Mouse (Mus musculus): ENCODE results near the gene Lrfn2. TPM values are rescaled to one million over a fixed set of nuclear protein-coding genes. Genes with fewer than 3 reads are reported as not detected.

Lrfn2 gene
- polyA plus RNA-seq, 1 experiment from 2014 or later: 0.40 TPM

DNA sequence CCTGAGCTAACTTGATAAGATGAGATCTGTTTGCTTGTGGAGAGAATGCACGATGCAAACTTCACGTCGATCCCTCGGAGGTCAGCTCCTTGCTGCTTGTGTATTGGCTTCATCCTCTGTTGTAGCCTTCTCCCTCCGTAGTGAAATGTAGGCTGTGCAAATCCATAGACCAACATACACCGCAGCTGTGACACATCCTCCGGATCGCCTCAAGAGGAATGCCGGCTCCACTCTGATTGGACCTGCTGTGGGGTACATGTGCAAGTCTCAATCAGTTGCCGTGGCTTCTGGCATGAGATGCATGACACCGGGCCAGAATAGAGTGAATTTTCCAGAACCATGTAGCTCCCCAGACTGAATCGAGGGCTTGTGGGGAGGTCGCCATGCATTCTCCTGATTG, 36.1 kb downstream of the Lrfn2 start:
- Histone ChIP-seq H3K4me3 (no peak overlapping the region), H3K4me2 (no peak overlapping the region), H3K9ac (no peak overlapping the region), H3K27ac (replicated peaks) (no peak overlapping the region), H3K9me3 (no peaks in the 10 kb centered on the region), H3K27me3 (replicated peaks) (0 out of 2 replicates have a peak, but pooled peaks cover 10% of the 10 kb centered on the region), H3K4me1 (no peaks in the 10 kb centered on the region), H3K36me3 (no peaks in the 10 kb centered on the region)
- WGBS: 82% methylated on average over 13 of the region's 13 CpGs
- ATAC-seq (ENCODE audit: extremely low read depth, insufficient number of reproducible peaks, low FRiP score, low TSS enrichment): no peak

DNA sequence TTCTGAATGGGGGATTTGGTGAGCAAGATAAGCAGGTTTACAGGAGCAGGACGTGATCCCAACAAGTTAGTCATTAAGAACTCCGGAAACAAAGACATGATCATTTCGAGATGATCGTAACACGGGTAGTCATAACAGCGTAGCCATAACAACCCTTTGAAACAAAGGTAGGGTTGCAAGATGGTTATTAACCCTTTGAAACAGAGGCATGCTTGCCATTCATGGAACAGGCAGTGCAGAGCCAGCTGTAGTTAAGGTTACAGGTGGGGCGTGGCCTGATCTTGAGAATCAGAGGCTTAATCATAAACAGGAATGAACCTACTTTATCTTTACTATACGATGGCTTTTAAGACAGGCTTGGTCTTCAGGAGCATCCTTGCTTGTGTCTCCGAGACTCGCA, 39.1 kb downstream of the Lrfn2 start:
- 75% methylated on average over 10 of the region's 10 CpGs for WGBS
- Histone ChIP-seq H3K4me2 (no peak overlapping the region), H3K9me3 (no peaks in the 10 kb centered on the region), H3K27me3 (replicated peaks) (0 out of 2 replicates have a peak, but pooled peaks cover 10% of the 10 kb centered on the region), H3K4me3 (no peak overlapping the region), H3K36me3 (no peaks in the 10 kb centered on the region), H3K27ac (replicated peaks) (no peak overlapping the region), H3K4me1 (no peaks in the 10 kb centered on the region), H3K9ac (no peak overlapping the region)
- ATAC-seq (ENCODE audit: extremely low read depth, insufficient number of reproducible peaks, low FRiP score, low TSS enrichment): no peak

GRCm38 (mm10) chr17:48972866-48973265, 40.7 kb downstream of the Lrfn2 start:
- no peaks in the 10 kb centered on the region for H3K4me1 ChIP-seq
- H3K27me3 ChIP-seq (replicated peaks): peaks cover 14% of the 10 kb centered on the region
- ATAC-seq (ENCODE audit: extremely low read depth, insufficient number of reproducible peaks, low FRiP score, low TSS enrichment): no peak
- H3K9me3 ChIP-seq: no peaks in the 10 kb centered on the region
- no peak overlapping the region for H3K4me3 ChIP-seq
- no peak overlapping the region for H3K9ac ChIP-seq
- no peaks in the 10 kb centered on the region for H3K36me3 ChIP-seq
- H3K4me2 ChIP-seq: no peak overlapping the region
- H3K27ac ChIP-seq (replicated peaks): no peak overlapping the region
- 41% methylated on average over 6 of the region's 6 CpGs for WGBS

- no peaks in the 10 kb centered on the region for H3K36me3 ChIP-seq
- no peaks in the 10 kb centered on the region for H3K9me3 ChIP-seq
- no peak overlapping the region for H3K4me3 ChIP-seq
- no peak overlapping the region for H3K27ac ChIP-seq (replicated peaks)
- H3K9ac ChIP-seq: no peak overlapping the region
- ATAC-seq (ENCODE audit: extremely low read depth, insufficient number of reproducible peaks, low FRiP score, low TSS enrichment): no peak
- H3K4me2 ChIP-seq: no peak overlapping the region
- peaks cover 17% of the 10 kb centered on the region for H3K27me3 ChIP-seq (replicated peaks)
- WGBS: 25% methylated on average over 3 of the region's 3 CpGs
- no peaks in the 10 kb centered on the region for H3K4me1 ChIP-seq
These were observed 41.2 kb downstream of the Lrfn2 start for GRCm38 (mm10) chr17:48973394-48973793.

DNA sequence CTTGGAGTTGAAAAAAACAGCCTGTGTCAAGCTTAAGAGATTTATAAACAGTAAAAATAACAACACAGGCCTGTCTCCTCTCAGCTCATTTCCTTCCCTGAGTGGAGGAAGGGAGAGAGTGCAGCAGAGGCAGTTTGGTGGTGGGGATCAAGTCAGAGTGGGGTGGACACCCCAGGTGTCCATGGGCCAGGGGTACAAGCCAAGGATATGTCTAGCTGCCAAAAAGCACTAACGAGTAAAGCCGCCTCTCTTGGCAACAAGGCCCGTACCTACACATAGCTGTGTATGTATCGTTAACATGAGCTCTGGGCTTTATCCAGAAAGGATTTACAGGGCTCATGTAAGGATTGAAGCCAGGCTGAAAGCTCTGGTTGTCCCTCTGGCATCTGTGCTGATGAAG, 42.9 kb downstream of the Lrfn2 start:
- peaks cover 22% of the 10 kb centered on the region for H3K27me3 ChIP-seq (replicated peaks)

GRCm38 (mm10) chr17:48976611-48977022, 44.4 kb downstream of the Lrfn2 start:
- WGBS: 53% methylated on average over 5 of the region's 5 CpGs

More for the DNA sequence above, 42.9 kb downstream of the Lrfn2 start:
- no peak overlapping the region for H3K9ac ChIP-seq
- H3K27ac ChIP-seq (replicated peaks): no peak overlapping the region
- no peak overlapping the region for H3K4me2 ChIP-seq
- WGBS: 75% methylated on average over 4 of the region's 4 CpGs
- no peak for ATAC-seq (ENCODE audit: extremely low read depth, insufficient number of reproducible peaks, low FRiP score, low TSS enrichment)
- no peaks in the 10 kb centered on the region for H3K4me1 ChIP-seq
- H3K9me3 ChIP-seq: no peaks in the 10 kb centered on the region
- H3K4me3 ChIP-seq: no peak overlapping the region
- H3K36me3 ChIP-seq: no peaks in the 10 kb centered on the region

GRCm38 (mm10) chr17:48995256-48995993, 63.2 kb downstream of the Lrfn2 start:
- WGBS: 57% methylated on average over 1 of the region's 1 CpGs
- Histone ChIP-seq H3K4me1 (0 out of 2 replicates have a peak, but pooled peaks cover 6% of the 10 kb centered on the region), H3K36me3 (no peaks in the 10 kb centered on the region), H3K9ac (no peak overlapping the region), H3K4me3 (no peak overlapping the region), H3K4me2 (no peak overlapping the region), H3K9me3 (no peaks in the 10 kb centered on the region), H3K27me3 (replicated peaks) (peaks cover 30% of the 10 kb centered on the region), H3K27ac (replicated peaks) (no peak overlapping the region)
- ATAC-seq (ENCODE audit: extremely low read depth, insufficient number of reproducible peaks, low FRiP score, low TSS enrichment): no peak

More at GRCm38 (mm10) chr17:48976611-48977022, 44.4 kb downstream of the Lrfn2 start:
- no peak overlapping the region for H3K4me2 ChIP-seq
- H3K9ac ChIP-seq: no peak overlapping the region
- H3K9me3 ChIP-seq: no peaks in the 10 kb centered on the region
- no peak for ATAC-seq (ENCODE audit: extremely low read depth, insufficient number of reproducible peaks, low FRiP score, low TSS enrichment)
- no peak overlapping the region for H3K4me3 ChIP-seq
- no peaks in the 10 kb centered on the region for H3K36me3 ChIP-seq
- H3K27ac ChIP-seq (replicated peaks): no peak overlapping the region
- H3K27me3 ChIP-seq (replicated peaks): peaks cover 17% of the 10 kb centered on the region
- no peaks in the 10 kb centered on the region for H3K4me1 ChIP-seq

DNA sequence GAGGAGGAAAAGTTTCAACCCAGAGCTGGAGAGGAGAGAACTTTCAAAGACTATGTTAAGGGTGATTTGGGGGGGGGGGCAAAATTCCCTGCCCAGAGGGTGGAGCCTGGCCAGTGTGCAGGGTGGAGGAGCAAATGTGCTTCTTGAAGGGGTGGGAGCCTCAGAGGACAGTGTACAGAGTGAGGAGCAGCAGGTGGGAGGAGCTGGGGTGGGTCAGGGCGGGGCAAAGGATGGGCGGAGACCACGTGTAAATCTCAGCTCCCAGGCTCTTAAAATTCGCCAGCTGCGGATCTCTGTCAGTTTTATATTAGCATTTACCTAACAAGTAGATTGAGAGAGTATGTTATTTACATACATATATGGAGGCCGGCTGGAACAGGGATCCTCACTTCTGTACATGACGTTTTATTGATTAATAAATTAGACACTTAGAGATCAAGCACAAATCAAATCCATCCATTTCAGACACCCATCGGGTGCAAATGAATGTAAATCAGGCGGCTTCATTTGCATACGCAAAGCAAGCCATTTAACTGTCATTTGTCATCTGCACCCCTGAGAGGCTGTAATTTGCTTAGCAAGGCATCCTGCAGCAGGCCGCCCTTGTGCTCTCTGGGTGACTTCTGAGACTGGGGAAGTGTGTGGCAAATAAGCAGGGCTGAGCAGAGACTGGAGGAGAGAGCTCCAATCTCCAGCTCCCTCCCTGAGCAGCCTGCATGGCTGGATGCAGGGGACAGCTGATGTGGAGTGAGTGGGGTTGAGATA, 67.5 kb downstream of the Lrfn2 start:
- Histone ChIP-seq H3K4me2 (no peak overlapping the region), H3K4me1 (0 out of 2 replicates have a peak, but pooled peaks cover 6% of the 10 kb centered on the region), H3K27ac (replicated peaks) (no peak overlapping the region), H3K27me3 (replicated peaks) (peaks cover 33% of the 10 kb centered on the region), H3K36me3 (no peaks in the 10 kb centered on the region), H3K9ac (no peak overlapping the region), H3K9me3 (no peaks in the 10 kb centered on the region), H3K4me3 (no peak overlapping the region)
- 5% methylated on average over 11 of the region's 11 CpGs for WGBS
- no peak for ATAC-seq (ENCODE audit: extremely low read depth, insufficient number of reproducible peaks, low FRiP score, low TSS enrichment)

GRCm38 (mm10) chr17:49009384-49010073, 77.3 kb downstream of the Lrfn2 start:
- H3K4me2 ChIP-seq: no peak overlapping the region
- no peak overlapping the region for H3K27ac ChIP-seq (replicated peaks)
- H3K36me3 ChIP-seq: no peaks in the 10 kb centered on the region
- no peaks in the 10 kb centered on the region for H3K4me1 ChIP-seq
- H3K9ac ChIP-seq: no peak overlapping the region
- no peaks in the 10 kb centered on the region for H3K9me3 ChIP-seq
- WGBS: 35% methylated on average over 7 of the region's 7 CpGs
- H3K27me3 ChIP-seq (replicated peaks): peaks cover 14% of the 10 kb centered on the region
- no peak overlapping the region for H3K4me3 ChIP-seq
- ATAC-seq (ENCODE audit: extremely low read depth, insufficient number of reproducible peaks, low FRiP score, low TSS enrichment): no peak

- H3K4me1 ChIP-seq: no peaks in the 10 kb centered on the region
- no peak overlapping the region for H3K9ac ChIP-seq
- H3K9me3 ChIP-seq: no peaks in the 10 kb centered on the region
- H3K27ac ChIP-seq (replicated peaks): no peak overlapping the region
- no peak for ATAC-seq (ENCODE audit: extremely low read depth, insufficient number of reproducible peaks, low FRiP score, low TSS enrichment)
- H3K36me3 ChIP-seq: no peaks in the 10 kb centered on the region
- H3K27me3 ChIP-seq (replicated peaks): 0 out of 2 replicates have a peak, but pooled peaks cover 3% of the 10 kb centered on the region
- H3K4me2 ChIP-seq: no peak overlapping the region
- no peak overlapping the region for H3K4me3 ChIP-seq
- 59% methylated on average over 7 of the region's 7 CpGs for WGBS
These were observed 81.9 kb downstream of the Lrfn2 start for GRCm38 (mm10) chr17:49013876-49014600.

DNA sequence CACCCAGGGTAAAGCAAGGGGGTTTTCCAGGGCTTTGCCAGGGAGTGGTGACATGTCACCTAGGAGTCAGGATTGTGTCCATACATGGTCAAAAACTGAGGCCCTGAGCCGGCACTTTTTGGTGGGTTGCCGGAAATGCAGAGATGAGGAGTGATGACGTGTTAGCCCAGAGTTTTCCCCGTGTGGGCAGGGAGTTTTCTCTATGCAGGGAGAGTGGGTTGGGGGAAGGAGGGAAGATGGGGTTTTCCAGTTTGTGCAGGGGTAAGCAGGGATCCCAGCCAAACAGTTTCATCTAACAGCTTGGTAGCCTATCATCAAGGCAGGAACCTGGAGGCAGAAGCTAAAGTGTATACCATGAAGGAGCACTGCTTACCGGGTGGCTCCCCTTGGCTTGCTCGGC, 83.2 kb downstream of the Lrfn2 start:
- H3K4me1 ChIP-seq: no peaks in the 10 kb centered on the region
- no peak overlapping the region for H3K4me2 ChIP-seq
- no peaks in the 10 kb centered on the region for H3K9me3 ChIP-seq
- 0 out of 2 replicates have a peak, but pooled peaks cover 3% of the 10 kb centered on the region for H3K27me3 ChIP-seq (replicated peaks)
- no peaks in the 10 kb centered on the region for H3K36me3 ChIP-seq
- no peak overlapping the region for H3K27ac ChIP-seq (replicated peaks)
- no peak overlapping the region for H3K4me3 ChIP-seq
- 60% methylated on average over 6 of the region's 6 CpGs for WGBS
- H3K9ac ChIP-seq: no peak overlapping the region
- no peak for ATAC-seq (ENCODE audit: extremely low read depth, insufficient number of reproducible peaks, low FRiP score, low TSS enrichment)

Measured in heart, embryonic 13.5 days (tissue).